Mouse (Mus musculus) kidney, adult 10 weeks (tissue): ENCODE results near the gene Myrfl. TPM values are rescaled to one million over a fixed set of nuclear protein-coding genes. Genes with fewer than 3 reads are reported as not detected.

Experiments used
- polyA plus RNA-seq: library from polyadenylated mRNA; stranded (reverse); fragments of 350-450 nt; fragmentation: Illumina TruSeq; extraction: RNeasy Lipid Tissue Mini Kit (QIAGEN cat#74804); gene quantifications from one replicate; pipeline ENCODE4 v1.2.3, GENCODE M21; 2014; ENCODE audit warnings: low read depth, low replicate concordance

Gene Myrfl
- 0.20 TPM for polyA plus RNA-seq

DNA sequence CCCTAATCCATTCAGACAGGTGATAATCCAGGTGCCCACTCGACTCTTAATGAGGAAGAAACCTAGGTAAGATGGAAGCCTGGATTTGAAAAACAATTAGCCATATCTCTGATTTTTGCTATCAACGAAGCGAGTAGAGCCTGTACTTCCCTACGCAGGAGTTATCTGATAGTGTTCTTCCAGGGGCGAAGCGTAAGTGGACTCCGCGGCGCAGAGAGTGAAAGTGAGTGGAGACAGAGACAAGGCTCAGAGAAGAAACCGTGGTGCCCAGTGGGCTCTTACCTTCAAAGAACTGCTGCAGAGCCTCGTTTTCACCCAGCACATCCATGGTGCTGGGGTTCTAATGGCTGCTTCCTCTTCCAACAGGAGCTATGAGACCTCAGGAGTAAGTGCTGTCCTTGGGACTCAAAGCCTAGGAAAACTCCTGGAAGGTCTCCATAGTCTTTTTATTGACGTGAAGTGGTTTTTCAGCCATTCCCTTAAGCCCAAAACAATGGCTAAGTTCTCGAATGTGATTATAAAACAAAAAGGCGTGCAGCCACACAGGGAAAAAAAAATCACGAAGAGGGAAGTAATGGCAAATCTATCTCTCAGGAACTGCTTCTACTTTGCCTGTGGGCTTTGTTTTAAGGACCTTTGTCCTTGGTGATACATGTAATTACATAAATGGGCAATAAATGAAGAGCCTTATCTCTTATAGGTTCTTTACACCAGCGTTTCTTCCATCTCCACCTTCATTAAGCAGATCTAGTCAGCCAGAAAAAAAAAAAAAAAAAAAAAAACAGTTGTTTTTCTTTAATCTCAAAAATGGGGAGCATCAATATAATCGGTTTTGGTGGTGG, at the start of gene Myrfl:
TSS of gene Myrfl (minus strand) at position 584 of the 842 bp plus-strand sequence.

Other genes starting within 250 kb of the Myrfl start
- gene Rab3ip, start 53.9 kb upstream of the Myrfl start, polyA plus RNA-seq: 119 TPM
- not detected for gene Gm10271, start 75.7 kb upstream of the Myrfl start, polyA plus RNA-seq
- gene Best3, start 89.4 kb upstream of the Myrfl start, polyA plus RNA-seq: 0.20 TPM
- gene Lrrc10, start 148.4 kb upstream of the Myrfl start, polyA plus RNA-seq: not detected
- 164 TPM for gene Cct2, start 166.9 kb upstream of the Myrfl start, polyA plus RNA-seq